Mouse (Mus musculus) heart, adult 2 months (tissue): ENCODE data around the gene Tnrc18. TPM values are rescaled to one million over a fixed set of nuclear protein-coding genes. Genes with fewer than 3 reads are reported as not detected.

ENCODE experiments used
- DNase-seq, 2 experiments: peaks; one replicate each; pipeline ENCODE4 v3.0.0; 2021
- H3K27ac ChIP-seq: fragments of 200-600 bp; 2 replicates; pipeline ENCODE4 v1.8.1; 2022
- H3K27me3 ChIP-seq: fragments of 200-500 bp; 2 replicates; pipeline ENCODE4 v1.6.1; 2012; ENCODE audit warnings: mild to moderate bottlenecking, low read length, inconsistent platforms, mixed read lengths; ENCODE audit not compliant: control insufficient read depth, insufficient read depth
- H3K36me3 ChIP-seq: fragments of 200-500 bp; 2 replicates; pipeline ENCODE4 v1.6.1; 2012; ENCODE audit warnings: low read length, inconsistent platforms; ENCODE audit not compliant: control insufficient read depth, insufficient read depth
- H3K4me1 ChIP-seq: fragments of 200-500 bp; 2 replicates; pipeline ENCODE4 v1.6.1; 2011; ENCODE audit warnings: low read length; ENCODE audit not compliant: control insufficient read depth, insufficient read depth
- H3K4me3 ChIP-seq: fragments of 200-600 bp; 2 replicates; pipeline ENCODE4 v1.8.1; 2022
- H3K79me2 ChIP-seq: fragments of 200-500 bp; replicated peaks from 2 replicates; pipeline ENCODE4 v1.6.1; 2012; ENCODE audit warnings: mild to moderate bottlenecking, inconsistent platforms, low read length, moderate library complexity, mixed read lengths; ENCODE audit not compliant: control insufficient read depth, insufficient read depth
- H3K9ac ChIP-seq: fragments of 200-500 bp; 2 replicates; pipeline ENCODE4 v1.6.1; 2012; ENCODE audit warnings: low read depth, mild to moderate bottlenecking, control low read depth, inconsistent platforms, low read length, mixed read lengths
- CTCF ChIP-seq: fragments of 200-600 bp; IDR thresholded peaks from 2 replicates; pipeline ENCODE4 v1.8.1; 2022; ENCODE audit warnings: antibody characterized with exemption, mild to moderate bottlenecking, moderate library complexity
- EP300 ChIP-seq: fragments of 200-500 bp; IDR thresholded peaks from 2 replicates; pipeline ENCODE4 v1.6.1; 2011; ENCODE audit warnings: low read depth, low read length, control low read depth; ENCODE audit not compliant: insufficient read depth
- POLR2A ChIP-seq: fragments of 200-500 bp; IDR thresholded peaks from 2 replicates; pipeline ENCODE4 v1.6.1; 2011; ENCODE audit warnings: mild to moderate bottlenecking, low read depth, low read length, control low read depth; ENCODE audit not compliant: insufficient read depth
- WGBS: fragments of 180-500 bp; shearing (Covaris S2); methylation state at CpG from one replicate; pipeline ENCODE4 v1.1.7; 2018; 5-methylcytosine and 5-hydroxymethylcytosine counted together
- intact Hi-C: fragments of 180-260 bp; cut with DNase I; formaldehyde crosslinking; loops from one replicate; pipeline ENCODE4 v1.15.1; 2025
- polyA plus RNA-seq: library from polyadenylated mRNA; depleted of rRNA; stranded (reverse); fragments of >200 nt; gene quantifications from 2 replicates; pipeline ENCODE4 v1.2.3, GENCODE M21; 2012; rRNA removed
- total RNA-seq, 2 experiments: library from RNA; stranded (reverse); gene quantifications; 2 replicates each; pipeline ENCODE4 v1.2.3; 2021

Gene Tnrc18
- total and polyA plus RNA-seq, 3 experiments: 18.5 to 60.3 (median 49.7) TPM

GRCm38 (mm10) chr5:142682529-142682928 is 134.9 kb downstream of the Tnrc18 start:
- WGBS: 88% methylated on average over 5 of the region's 5 CpGs
- Histone ChIP-seq H3K4me1 (no peaks in the 10 kb centered on the region), H3K9ac (no peak overlapping the region), H3K36me3 (no peaks in the 10 kb centered on the region), H3K4me3 (no peak overlapping the region), H3K79me2 (no peaks in the 10 kb centered on the region), H3K27ac (no peak overlapping the region), H3K27me3 (no peaks in the 10 kb centered on the region; the same call in 1 of the 2 replicates)
- DNase-seq: no peak
- intact Hi-C loops: no loop called here
- TF ChIP-seq EP300 (no peak), POLR2A (no peak), CTCF (no peak)

- Histone ChIP-seq H3K4me3 (no peak overlapping the region), H3K9ac (no peak overlapping the region), H3K79me2 (no peaks in the 10 kb centered on the region), H3K27ac (no peak overlapping the region), H3K27me3 (no peaks in the 10 kb centered on the region; the same call in 1 of the 2 replicates), H3K4me1 (no peaks in the 10 kb centered on the region), H3K36me3 (no peaks in the 10 kb centered on the region)
- WGBS: 68% methylated on average over 3 of the region's 3 CpGs
- DNase-seq: no peak
- intact Hi-C loops: no loop called here
- TF ChIP-seq EP300: no peak
- TF ChIP-seq CTCF: no peak
- no peak for TF ChIP-seq POLR2A
Observed at GRCm38 (mm10) chr5:142681911-142682310, 135.6 kb downstream of the Tnrc18 start.

DNA sequence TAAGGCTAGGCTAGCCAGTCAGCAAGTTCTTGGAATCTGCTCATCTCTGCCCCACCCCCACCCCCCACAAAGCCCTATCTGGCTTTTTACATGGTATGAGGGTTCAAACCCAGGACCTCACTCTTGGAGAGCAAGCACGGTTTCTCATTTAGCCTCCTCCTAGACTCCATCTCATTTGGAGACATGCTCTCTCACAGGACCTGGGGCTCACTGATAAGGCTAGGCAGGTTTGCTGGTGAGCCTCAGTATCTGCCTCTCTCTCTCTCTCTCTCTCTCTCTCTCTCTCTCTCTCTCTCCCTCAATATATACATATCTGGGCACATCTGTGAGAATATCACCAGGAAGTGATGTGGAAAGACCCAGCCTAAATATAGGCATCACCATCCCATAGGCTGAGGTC is 138.4 kb downstream of the Tnrc18 start:
- Histone ChIP-seq H3K36me3 (no peaks in the 10 kb centered on the region), H3K27me3 (no peaks in the 10 kb centered on the region; the same call in 1 of the 2 replicates), H3K27ac (no peak overlapping the region), H3K4me3 (no peak overlapping the region), H3K9ac (no peak overlapping the region), H3K79me2 (no peaks in the 10 kb centered on the region), H3K4me1 (no peaks in the 10 kb centered on the region)
- no peak for DNase-seq
- WGBS: 85% methylated on average over 1 of the region's 1 CpGs
- intact Hi-C loops: no loop called here
- no peak for TF ChIP-seq CTCF
- TF ChIP-seq EP300: no peak
- no peak for TF ChIP-seq POLR2A

DNA sequence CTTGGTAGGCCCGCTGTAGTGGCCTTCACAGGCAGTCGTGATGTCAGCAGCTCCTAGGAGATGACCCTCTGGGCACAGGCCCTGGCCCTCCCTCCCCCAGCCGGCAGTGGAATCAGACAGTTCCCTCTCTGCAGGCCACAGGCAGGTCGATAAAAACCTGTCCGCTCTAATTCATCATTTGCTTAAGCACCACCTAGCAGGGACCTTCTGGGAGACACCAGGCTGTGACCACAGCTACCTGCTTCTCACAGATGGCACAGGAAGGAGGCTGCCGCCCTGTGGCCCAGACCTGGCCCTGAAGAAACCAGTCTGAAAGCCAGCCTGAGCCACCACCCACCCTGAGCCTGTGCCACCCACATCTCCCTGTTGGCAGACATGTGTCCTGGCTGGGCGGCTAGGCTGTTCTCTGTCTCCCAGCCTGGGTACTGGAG is 139.3 kb downstream of the Tnrc18 start:
- H3K27ac ChIP-seq: no peak overlapping the region
- no peak overlapping the region for H3K4me3 ChIP-seq
- DNase-seq: no peak
- TF ChIP-seq POLR2A (no peak), EP300 (no peak), CTCF (no peak)
- no peaks in the 10 kb centered on the region; the same call in 1 of the 2 replicates for H3K27me3 ChIP-seq
- H3K79me2 ChIP-seq: no peaks in the 10 kb centered on the region
- H3K9ac ChIP-seq: no peak overlapping the region
- intact Hi-C loops: no loop called here
- WGBS: 58% methylated on average over 7 of the region's 7 CpGs
- no peaks in the 10 kb centered on the region for H3K4me1 ChIP-seq
- no peaks in the 10 kb centered on the region for H3K36me3 ChIP-seq

Other genes starting within 250 kb of the Tnrc18 start
- gene Mmd2, start 208.9 kb downstream of the Tnrc18 start, total RNA-seq: under 1 TPM; 0.30 to 0.31 TPM
- 0.20 and 0.29 TPM in 2 replicates for gene Mmd2, start 208.9 kb downstream of the Tnrc18 start, polyA plus RNA-seq
- 10 to 100 TPM; 33.2 to 43.0 TPM for gene Wipi2, start 190.0 kb downstream of the Tnrc18 start, total RNA-seq
- gene Wipi2, start 190.0 kb downstream of the Tnrc18 start, polyA plus RNA-seq: 24.1 and 36.2 TPM in 2 replicates
- gene Slc29a4, start 125.2 kb downstream of the Tnrc18 start, total RNA-seq: under 1 TPM; 0.27 to 0.31 TPM
- 0.70 and 0.73 TPM in 2 replicates for gene Slc29a4, start 125.2 kb downstream of the Tnrc18 start, polyA plus RNA-seq
- 1 to 10 TPM; 4.0 to 4.5 TPM for gene Fbxl18, start 77.8 kb upstream of the Tnrc18 start, total RNA-seq
- 6.9 and 7.6 TPM in 2 replicates for gene Fbxl18, start 77.8 kb upstream of the Tnrc18 start, polyA plus RNA-seq
- 100 to 1,000 TPM; 679 to 987 TPM for gene Actb, start 89.1 kb upstream of the Tnrc18 start, total RNA-seq
- 1,148 and 1,181 TPM in 2 replicates for gene Actb, start 89.1 kb upstream of the Tnrc18 start, polyA plus RNA-seq
- 10 to 100 TPM; 18.7 to 22.5 TPM for gene Fscn1, start 142.7 kb upstream of the Tnrc18 start, total RNA-seq
- 37.0 and 47.7 TPM in 2 replicates for gene Fscn1, start 142.7 kb upstream of the Tnrc18 start, polyA plus RNA-seq